Mouse (Mus musculus) 3134 (cell line): ENCODE measurements around the gene Nup210l.

Experiments used
- DNase-seq: peaks from one replicate; pipeline ENCODE4 v3.0.0-alpha.2; 2011; ENCODE audit warnings: low spot score; ENCODE audit not compliant: insufficient read length; ENCODE audit errors: extremely low read depth

Gene Nup210l

DNA sequence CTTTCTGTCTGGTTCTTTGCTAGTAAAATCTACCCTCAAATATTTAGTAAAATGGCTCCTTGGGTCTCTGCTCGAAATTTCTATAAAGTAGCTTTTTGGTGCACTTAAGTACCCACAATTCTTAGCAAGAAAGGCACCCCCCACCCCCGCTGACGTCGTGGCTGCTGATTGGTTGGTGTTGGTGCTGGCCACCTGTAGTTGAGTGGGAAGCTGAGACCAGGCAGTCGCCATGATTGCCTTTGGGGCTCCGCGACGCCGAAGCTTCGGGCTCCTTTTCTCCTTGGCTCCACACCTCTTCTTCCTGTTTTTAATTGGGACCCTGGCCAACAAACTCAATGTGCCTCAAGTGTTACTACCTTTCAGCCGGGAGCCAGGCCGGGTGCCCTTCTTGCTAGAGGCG, at the start of gene Nup210l:
TSS of gene Nup210l (plus strand) at position 195 of the 400 bp plus-strand sequence.
- peak; percentile 34 for DNase-seq

DNA sequence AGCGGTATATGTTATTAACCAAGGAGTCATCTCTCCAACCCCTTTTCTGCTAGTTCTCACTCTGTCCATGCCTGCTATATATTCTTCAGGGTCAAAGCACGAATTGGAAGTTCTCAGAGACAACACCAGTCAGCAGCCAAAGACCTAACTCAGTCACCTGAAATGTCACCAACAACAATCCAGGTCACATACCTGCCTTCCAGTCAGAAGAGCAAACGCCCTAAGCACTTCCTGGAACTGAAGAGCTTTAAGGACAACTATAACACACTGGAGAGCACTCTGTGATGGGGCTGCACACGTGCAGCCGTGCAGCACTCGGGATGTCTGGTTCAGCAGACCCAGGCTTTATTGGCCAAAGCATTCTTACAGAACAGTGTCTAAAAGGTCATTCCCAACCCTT, 42.4 kb upstream of the Nup210l start:
- no peak for DNase-seq

DNA sequence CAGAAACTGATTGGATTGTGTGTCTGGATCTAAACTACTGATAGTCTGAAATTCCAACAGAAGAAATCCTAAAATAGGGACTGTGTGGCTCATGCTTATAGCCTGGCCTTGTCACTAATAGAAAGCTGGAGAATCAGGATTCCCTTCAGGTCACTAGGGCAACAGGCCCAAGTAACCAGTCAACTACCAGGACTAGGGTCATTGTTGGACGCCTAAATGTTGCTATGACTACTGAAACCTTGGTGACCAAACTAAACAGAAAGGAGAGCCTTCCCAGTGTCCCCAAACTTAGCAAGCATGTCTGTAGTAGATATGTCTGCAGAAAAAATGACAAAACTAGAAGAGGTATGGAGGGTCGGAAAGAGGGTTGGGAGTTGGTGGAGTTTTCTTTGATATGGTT, 41.4 kb upstream of the Nup210l start:
- no peak for DNase-seq

DNA sequence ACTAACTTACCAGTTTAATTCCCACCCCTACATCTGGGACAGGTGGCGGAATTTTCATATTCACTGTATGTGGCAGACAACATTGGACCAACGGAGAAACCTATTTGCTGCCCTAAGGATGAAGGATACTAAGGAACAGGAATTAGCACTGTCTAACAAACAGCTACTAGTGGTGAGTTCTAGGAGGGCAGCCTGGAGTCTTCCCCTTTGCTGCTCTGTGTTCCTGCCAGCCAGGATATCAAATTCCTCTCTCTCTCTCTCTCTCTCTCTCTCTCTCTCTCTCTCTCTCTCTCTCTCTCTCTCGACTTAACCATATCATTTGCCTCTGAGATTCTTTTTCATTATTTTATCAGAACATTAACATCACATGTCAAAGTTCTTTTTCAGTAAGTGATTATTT, 39.5 kb upstream of the Nup210l start:
- DNase-seq, result no peak

DNA sequence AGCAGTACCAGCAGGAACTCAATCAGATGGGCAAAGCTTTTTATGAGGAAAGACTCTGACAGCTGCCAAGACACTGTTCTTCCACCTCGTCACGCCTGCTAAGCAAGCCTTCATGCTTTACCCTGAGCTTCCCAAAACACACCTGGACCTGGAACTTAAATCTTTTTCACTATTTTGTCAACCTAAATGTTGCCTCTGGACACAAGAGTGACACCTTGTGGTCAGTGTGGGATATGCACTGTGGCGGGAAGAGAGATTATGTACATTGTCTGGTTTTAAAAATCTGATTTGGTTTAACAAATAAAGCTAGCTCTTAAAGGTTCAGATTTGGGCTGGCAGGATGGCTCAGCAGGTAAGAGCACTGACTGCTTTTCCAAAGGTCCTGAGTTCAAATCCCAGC, 38.4 kb upstream of the Nup210l start:
- DNase-seq, result peak; percentile 22

DNA sequence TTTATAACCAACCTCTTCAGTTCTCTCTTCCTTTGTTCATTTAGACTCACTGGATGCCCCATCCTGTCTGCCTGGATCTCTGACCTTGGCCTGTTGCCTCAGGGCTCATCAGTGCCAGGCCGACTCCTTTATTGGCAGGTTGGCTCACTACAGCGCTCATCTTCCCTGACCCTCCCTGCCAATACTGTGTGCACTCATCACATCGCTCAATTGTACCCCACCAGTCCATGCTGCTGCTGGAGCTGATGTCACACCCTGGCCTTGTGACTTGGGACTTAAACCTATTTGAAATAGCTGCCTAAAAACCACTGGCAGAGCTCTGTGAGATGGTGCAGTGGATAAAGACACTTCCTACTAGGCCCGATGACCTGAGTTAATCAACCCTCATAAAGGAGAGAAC, 36.1 kb upstream of the Nup210l start:
- DNase-seq, result no peak

DNA sequence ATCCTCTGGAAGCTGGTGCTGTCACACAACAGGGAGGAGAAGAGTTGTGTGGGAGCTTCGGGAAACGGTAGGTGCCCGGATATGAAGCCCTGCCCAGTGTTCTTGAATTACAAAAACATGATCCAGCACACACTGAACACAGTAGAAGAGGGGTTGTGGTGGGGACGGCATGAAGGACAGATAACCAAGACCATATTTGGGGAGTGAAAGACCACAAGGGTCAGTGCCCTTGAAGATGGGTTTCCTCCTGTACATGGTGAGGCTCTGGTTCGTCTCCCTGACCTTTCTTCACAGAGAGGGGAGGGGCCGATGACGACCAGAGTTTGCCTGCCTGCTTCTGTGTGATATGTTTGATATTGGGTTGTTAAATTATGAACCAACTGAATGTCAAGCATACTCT, 34.2 kb upstream of the Nup210l start:
- DNase-seq, result no peak

DNA sequence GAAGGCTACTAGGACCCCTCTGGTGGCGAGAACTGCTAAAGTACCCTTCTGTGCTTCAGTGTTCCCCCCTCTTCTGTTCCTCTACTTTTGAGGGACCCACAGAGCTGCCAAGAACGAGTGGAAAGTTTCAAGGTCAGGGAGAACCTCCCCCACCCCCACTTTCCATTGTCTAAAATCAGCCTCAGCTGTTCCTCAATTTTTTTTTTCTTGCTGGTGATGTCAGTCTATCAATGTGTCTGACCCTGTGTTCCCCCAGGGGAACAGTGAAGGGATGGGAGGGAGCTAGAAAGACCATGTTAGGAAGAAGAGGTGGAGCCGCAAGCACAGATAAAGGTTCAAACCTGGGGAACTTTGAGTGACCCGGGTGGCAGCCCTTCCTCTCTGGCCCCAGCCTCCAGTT, 31.6 kb upstream of the Nup210l start, which contains the start of gene Tpm3:
TSS of gene Tpm3 (plus strand) at position 356 of the 400 bp plus-strand sequence.
- DNase-seq, result no peak

DNA sequence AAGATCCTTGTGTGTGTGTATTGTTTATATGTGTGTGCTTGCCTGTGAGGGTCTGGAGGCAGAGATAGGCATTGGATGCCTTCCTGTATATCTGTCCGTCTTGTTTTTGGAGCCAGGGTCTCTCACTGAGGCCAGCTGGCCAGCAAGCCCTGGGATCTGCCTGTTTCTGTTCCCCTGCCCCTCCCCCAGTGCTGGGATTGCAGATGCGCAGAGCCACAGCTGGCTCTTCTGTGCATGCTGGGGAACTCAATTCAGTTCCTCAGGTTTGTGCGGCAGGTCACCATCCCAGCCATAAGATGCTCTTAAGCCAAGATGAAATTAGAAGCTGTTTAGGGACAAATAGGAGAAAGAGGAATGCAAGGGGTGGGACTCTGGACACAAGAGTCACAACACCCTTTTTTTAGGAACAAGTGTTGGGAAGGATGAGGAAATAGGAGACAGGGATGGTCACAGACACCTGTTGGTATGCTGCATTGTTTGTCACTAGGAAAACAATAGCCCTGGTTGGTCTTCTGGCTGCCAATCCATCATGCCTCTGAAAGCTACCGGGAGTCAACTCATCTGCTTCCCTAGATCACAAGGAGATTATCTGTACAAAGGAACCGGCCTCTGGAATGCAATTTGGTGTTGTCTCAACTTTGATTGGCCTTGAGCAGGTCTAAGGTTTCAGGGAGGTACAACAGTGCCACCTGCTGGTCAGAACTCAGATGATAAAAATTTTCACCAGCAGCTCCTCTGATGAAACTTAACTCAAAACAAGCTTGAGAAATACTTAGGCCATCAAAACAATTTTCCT, 26.8 kb upstream of the Nup210l start:
- DNase-seq, result peak; percentile 53

DNA sequence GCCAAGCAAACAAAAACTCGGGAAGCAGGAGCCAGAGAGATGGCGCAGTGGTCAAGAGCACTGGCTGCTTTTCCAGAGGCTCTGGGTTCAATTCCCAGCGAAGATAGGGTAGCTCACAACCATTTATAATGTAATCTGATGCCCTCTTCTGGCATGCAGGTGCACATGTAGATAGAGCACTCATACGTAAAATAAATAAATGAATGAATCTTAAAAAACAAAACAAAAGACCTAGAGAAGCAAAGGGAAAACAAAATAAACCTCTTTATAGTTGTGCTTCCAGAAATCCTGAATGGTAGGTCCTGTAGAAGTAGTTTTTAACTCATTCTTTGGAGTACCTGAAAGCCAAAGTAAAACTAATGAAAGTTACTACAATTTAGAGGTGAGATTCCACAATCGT, 25.7 kb upstream of the Nup210l start:
- no peak for DNase-seq

DNA sequence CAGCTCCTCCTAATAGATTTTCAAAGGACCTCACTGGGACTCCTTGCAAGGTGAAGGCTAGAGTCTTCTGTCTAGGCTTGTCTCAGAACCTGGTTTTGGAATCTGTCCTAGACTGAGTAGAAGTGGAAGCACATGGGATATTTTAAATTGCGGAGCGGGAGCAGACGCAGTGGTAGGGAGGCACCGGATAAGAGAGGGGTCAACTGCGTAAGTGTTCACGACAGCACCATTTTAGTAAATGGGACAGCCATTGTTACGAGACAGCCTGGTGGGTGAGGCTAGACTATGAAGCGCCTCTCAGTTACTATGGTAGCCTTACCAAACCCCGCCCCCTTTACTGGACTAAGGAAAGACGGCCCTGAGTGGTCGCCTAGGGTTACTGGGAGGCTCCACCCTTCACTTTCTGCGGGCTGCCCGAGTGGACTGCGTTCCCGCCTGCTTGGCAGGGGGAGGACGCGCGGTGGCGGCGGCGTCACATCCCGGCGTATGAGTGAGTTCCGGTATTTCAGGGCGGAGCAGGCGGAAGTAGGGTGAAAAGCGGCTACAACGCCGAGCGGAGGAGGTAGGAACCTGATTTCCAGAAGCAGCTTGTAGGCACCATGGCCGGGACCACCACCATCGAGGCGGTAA, 24.7 kb upstream of the Nup210l start:
- peak; percentile 99 for DNase-seq

DNA sequence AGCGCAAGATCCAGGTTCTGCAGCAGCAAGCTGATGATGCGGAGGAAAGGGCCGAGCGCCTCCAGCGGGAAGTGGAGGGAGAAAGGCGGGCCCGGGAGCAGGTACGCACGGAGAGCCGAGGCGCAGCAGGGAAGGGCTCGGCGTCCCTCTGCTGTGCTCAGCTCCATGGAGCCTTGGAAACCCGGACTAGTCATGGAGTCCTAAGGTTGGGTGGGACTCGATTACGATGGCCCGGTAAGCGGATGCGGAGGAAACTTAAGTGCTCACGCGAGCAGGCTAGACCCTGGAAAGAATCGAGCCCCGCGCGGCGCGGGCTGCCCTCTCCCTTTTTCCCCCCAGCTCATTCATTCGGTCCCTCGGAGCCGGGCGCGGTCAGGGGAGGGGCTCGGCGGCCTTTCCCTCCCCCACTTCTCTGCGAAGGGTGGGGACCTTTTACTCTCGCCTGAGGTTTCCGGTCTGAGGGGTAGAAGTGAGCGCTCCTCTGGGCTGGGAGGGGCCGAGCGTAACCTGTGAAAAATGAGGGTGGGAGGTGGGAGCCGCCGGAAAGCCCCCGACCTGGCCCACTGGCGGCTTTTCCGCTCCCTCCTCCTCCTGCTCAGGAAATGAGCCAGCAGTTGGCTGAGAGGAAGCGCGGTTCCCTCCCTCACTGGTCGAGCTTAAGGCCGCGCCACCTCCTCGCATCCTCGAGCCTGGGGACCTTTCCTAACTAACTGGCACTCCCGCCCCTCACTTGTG, 24.0 kb upstream of the Nup210l start:
- peak; percentile 84 for DNase-seq

DNA sequence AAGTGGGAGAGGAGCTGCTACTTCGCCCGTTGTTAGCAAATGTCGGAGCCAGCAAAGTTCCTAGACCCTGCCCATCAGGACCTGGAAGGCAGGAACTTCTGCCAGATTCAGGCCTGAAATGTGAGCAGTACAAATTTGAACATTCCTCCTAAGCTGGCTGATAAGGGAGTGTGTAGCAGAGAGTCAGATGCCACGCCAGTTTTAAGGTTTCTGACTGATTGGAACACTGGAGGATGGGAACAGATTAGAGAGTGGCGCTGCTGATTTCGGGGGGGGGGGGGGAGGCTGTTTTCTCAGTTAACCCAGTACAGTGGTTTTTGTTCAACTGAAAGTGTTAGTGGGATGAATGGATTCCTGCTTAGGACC, 23.5 kb upstream of the Nup210l start:
- DNase-seq, result no peak

DNA sequence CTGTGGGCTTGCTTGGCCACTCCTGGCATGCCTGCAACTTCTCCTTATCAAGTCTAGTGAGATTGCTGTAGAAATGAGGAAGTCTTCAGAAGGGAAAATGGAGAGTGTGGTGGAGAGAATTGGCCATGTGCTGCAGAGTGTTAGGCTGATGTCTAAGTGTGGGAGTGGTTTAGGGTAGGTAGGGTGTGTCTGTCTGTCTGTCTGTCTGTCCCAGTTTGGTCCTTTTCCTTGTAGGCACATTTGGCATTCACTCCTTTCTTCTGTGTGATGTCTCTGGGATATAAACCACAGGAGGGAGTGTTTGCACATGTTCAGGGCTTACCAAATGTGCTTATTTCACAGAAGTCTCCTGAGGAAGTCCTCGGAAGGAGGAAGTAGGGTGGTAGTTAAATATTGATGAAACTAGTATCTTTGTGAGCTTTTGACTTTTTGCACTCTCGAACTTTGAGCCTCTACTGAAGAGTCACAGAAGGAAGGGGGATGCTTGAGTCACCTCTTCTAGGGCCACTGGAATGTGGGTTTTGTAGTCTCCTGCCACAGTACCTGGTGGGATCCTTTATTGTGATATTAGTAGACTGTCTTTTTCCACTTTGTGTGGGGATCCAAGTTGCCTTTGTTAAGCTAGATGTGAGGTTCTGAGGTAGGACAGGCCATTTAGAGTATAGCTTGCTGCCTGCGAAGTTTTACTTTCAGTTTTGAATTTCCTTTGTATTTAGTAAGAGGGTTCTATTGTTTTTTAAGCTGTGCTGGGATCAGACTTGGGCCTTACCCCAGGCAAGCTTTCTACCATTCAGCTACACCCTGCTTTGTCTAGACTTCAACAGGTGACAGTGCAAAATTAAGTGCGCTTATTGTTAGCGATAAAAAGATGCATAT, 22.3 kb upstream of the Nup210l start:
- peak; percentile 30 for DNase-seq

DNA sequence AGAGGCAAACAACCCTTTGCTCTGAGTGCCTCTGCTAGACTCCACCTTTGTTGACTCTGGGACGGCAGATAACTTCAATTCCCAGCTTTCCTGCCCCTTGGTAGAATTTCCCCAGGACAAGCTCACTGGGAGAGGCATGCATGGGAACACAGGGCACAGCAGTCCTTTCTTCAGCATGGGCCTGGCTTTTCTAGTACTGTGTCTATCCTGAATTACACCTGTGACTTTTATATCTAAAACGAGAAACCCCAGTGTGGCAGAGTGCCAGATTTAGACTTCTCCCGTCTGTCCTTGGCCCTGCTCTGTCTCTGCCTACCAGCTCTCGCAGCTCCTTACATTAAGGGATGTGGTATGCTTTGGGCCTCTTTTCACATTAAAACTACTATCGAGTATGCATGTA, 20.9 kb upstream of the Nup210l start:
- DNase-seq, result no peak

DNA sequence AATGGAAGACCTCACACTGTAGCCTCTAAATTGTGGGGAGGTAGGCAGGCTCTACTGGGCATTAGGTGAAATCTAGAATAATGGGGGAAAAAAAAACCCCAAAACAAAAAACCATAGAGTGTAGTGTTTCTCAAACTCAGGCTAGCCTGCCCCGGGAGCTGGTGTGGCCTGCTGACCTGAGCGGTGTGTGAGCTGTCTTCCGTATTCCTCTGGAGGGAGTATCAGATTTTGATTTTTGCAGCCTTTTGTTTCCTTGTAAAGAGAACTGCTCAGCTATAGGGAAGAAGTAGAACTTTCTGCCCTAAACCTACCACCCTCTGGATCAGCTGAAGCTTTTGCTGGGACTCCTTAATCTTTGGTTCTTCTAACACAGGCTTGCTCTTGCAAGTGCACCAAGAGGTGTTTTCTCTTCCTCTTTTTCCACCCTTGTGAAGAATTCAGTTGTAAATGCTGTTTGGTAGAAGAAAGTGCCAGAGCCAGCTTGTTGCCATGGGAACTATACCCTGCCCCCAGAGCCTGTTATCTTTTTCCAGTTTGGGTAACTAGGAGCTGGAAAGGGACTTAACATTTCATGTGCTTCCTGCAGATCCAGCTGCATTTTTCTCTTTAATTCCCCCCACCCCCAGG, 20.1 kb upstream of the Nup210l start:
- DNase-seq, result no peak

DNA sequence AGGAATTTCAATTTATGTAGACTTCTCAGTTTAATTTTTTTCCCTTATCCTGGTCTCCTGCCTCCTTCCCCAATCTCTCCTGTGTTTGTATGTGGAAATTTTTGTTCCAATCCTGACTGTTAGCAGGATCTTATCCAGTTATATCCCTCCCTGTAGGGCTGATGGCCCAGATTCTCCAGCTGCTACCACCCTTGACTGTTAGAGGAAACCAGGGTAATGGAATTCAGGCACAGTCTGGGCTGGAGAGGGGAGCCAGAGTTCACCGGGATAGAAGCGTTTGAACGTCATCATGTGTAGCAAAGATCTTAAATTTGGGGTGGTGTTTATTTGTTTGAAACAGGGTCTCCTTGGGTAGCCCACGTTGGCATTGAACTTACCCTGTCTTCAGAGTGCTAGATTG, 19.1 kb upstream of the Nup210l start:
- no peak for DNase-seq

DNA sequence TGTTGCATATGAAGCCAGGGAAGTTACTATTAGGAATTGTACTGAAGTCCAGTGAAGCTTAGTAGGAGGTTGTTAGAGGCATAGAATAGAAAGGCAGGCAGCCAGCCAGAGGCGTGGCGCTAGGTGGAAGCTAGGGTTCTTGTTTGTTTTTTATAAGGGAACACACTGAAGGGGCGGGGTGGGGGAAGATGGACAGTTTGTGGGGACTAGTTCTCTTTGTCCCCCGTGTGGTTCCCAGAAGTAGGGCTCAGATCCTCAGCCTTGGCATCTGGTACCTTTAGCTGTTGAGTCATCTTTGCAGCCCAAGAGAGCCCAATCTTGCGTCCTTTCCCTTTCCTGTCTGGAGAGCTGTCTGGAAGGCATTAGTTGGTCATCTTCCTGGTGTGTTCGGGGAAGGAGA, 18.7 kb upstream of the Nup210l start:
- DNase-seq, result peak; percentile 44

DNA sequence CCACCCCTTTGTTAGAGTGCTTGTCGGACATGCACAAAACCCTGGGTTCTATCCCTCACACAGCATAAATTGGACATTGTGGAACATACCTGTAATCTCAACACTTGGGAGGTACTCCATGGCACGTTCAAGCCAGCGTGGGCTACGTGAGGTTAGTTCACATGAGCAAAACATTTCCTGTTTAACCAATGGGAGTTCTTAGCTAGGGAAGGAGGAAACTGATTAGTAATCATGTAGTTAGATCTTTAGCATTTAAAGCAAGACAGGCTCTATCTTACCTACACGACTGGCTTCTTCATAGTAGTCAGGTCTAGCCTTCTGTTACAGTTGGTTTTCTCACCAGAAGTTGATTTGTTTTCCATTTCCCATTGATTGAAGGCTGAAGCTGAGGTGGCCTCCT, 17.9 kb upstream of the Nup210l start:
- no peak for DNase-seq

DNA sequence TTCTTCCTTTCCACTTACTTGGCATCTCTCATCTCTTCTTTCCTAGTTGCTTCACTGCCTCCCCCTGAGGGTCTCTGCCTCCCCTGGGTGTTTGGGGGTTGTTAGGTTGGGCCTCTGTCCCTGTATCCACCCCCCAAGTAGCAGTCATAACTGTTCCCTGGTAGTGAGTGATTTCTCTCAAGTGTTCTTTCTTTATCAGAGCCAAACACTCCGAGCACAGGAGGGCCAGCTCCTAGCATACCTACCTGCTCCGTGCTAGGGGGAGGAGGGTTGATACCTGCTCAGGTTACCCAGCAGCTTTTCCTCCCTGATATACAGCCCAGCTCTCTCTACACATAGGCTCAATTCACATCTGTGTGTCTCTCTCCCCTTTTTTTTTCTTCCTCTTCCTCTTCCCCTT, 15.3 kb upstream of the Nup210l start:
- no peak for DNase-seq
